Comparison of ENCODE assay signal across 24 mouse cellular contexts in the genomic region with DNA sequence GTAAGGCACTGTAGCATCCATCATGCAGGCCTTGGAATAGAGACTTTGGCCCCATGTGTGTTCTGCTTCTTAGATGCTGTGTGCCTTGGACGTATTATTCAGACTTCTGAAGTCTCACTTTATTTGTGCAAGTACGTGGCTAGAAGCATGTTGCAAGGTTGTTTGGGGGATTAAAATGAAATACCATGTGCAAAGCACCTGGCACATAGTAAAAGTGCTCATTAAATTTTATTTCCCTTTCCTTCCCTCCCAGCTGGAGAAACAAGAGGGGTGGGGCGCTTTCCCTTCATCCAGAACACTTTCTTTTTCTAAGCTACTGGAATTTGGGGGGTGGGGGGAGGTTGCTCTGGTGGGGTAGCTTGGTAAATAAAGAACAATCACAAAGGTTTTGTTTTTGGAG.
"Had no signal": no experiment of that assay in that cellular context is flagged by ENCODE, and none has a peak within 500 bp of the region (broad histone marks: within the 10 kb centered on the region; RNA-seq: fewer than 3 reads in every experiment).

No protein-coding gene starts in this region.

- H3K27me3 ChIP-seq: heart, embryonic 12.5 days; kidney, embryonic 15.5 days had no signal

- H3K27ac ChIP-seq: heart, embryonic 10.5 days; hindbrain, embryonic 14.5 days; kidney, embryonic 15.5 days; kidney, postnatal 0 days; layer of hippocampus, adult 2 months; left cerebral cortex, adult 2 months; liver, embryonic 14.5 days had no signal

- H3K36me3 ChIP-seq: heart, embryonic 10.5 days; heart, embryonic 12.5 days; kidney, embryonic 15.5 days had no signal

- H3K9me3 ChIP-seq: heart, embryonic 10.5 days; heart, embryonic 12.5 days; kidney, embryonic 15.5 days had no signal

- H3K4me3 ChIP-seq: heart, embryonic 10.5 days; heart, embryonic 12.5 days; kidney, embryonic 15.5 days; layer of hippocampus, adult 2 months; left cerebral cortex, adult 2 months had no signal

- DNase-seq: gastrocnemius, postnatal 14 days; gastrocnemius, postnatal 36 days; heart, adult 18-20 months; heart, postnatal 10 days; heart, postnatal 4 days; kidney, adult 11 months; kidney, adult 2 months; kidney, adult 9 months; kidney, postnatal 14 days; kidney, postnatal 36 days; left cerebral cortex, postnatal 4 days; liver had no signal

- ATAC-seq: forebrain, embryonic 16.5 days; hindbrain, embryonic 16.5 days; intestine, embryonic 16.5 days had no signal

- H3K9ac ChIP-seq: heart, embryonic 12.5 days; hindbrain, embryonic 14.5 days; kidney, embryonic 15.5 days; liver, embryonic 14.5 days had no signal

- H3K4me2 ChIP-seq: heart, embryonic 12.5 days; hindbrain, embryonic 14.5 days; kidney, embryonic 15.5 days; liver, embryonic 11.5 days had no signal
